Mouse (Mus musculus): Measurements from ENCODE around the gene Tmco4. TPM values are rescaled to one million over a fixed set of nuclear protein-coding genes. Genes with fewer than 3 reads are reported as not detected.

Tmco4 gene
- polyA plus RNA-seq, 1 experiment from 2014 or later = 1.5 TPM

GRCm38 (mm10) chr4:138959120-138959519 lies 13.6 kb upstream of the Tmco4 start:
- H3K27me3 ChIP-seq = peaks cover 3% of the 10 kb centered on the region; the same call in 1 of the 2 replicates
- DNase-seq = no peak
- no peak overlapping the region for H3K27ac ChIP-seq
- H3K4me3 ChIP-seq (replicated peaks) = no peak overlapping the region
- no peak overlapping the region for H3K4me2 ChIP-seq
- no peaks in the 10 kb centered on the region for H3K4me1 ChIP-seq (replicated peaks)
- H3K9me3 ChIP-seq (replicated peaks) = no peaks in the 10 kb centered on the region
- H3K9ac ChIP-seq = no peak overlapping the region
- no peaks in the 10 kb centered on the region for H3K36me3 ChIP-seq
- no peak for ATAC-seq (ENCODE audit: low read depth)
- 72% methylated on average over 15 of the region's 15 CpGs for WGBS (ENCODE audit: insufficient replicate concordance)

DNA sequence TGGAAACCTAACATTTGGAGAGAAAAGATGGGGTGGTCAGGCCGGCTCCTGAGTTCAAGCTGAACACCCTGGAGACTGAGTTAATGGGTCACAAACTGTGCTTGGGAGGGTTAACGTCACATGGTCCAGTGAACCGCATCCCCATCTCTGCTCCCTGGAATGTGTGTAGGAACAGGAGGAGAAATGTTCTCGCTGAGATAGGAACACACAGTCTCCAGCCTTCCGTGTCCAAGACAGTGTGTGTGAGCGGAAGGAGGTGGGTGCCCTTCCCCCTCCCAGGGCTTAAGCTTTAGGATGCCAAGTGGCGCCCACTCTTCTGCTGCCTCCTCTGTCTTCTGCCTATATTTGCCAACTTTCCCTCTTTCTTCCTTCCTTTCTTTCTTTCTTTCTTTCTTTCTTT lies 12.8 kb upstream of the Tmco4 start:
- ATAC-seq (ENCODE audit: low read depth) = no peak

DNA sequence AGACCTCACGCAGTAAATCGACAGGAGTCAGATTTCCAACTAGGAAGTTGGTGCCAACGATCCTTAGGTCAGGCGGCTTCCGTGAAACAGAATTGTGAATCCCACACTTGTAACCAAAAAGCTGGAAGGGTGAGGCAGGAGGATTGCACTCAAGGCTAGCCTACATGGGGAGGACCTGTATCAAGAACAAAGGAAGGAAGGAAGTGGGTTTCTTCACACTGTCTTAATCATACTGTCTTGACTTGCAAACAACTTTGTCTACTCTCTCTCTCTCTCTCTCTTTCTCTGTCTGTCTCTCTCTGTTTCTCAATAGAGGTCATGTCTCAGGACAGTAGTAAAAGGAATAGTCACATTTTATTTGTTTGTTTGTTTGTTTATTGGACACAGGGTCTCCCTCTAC lies 10.0 kb upstream of the Tmco4 start:
- ATAC-seq (ENCODE audit: low read depth) (no peak), DNase-seq (no peak)
- Histone ChIP-seq H3K27ac (no peak overlapping the region), H3K4me2 (no peak overlapping the region), H3K27me3 (peaks cover 3% of the 10 kb centered on the region; the same call in 1 of the 2 replicates), H3K4me3 (replicated peaks) (no peak overlapping the region), H3K36me3 (no peaks in the 10 kb centered on the region), H3K4me1 (replicated peaks) (peaks cover 2% of the 10 kb centered on the region; the same call in 1 of the 2 replicates), H3K9me3 (replicated peaks) (no peaks in the 10 kb centered on the region), H3K9ac (no peak overlapping the region)
- WGBS (ENCODE audit: insufficient replicate concordance) = 43% methylated on average over 5 of the region's 5 CpGs

More for the DNA sequence above, 12.8 kb upstream of the Tmco4 start:
- Histone ChIP-seq H3K4me3 (replicated peaks) (no peak overlapping the region), H3K4me1 (replicated peaks) (no peaks in the 10 kb centered on the region), H3K36me3 (no peaks in the 10 kb centered on the region), H3K27ac (no peak overlapping the region), H3K27me3 (peaks cover 3% of the 10 kb centered on the region; the same call in 1 of the 2 replicates), H3K9ac (no peak overlapping the region), H3K9me3 (replicated peaks) (no peaks in the 10 kb centered on the region), H3K4me2 (no peak overlapping the region)
- DNase-seq = no peak
- WGBS (ENCODE audit: insufficient replicate concordance) = 63% methylated on average over 7 of the region's 7 CpGs

GRCm38 (mm10) chr4:138965871-138966270 lies 6.8 kb upstream of the Tmco4 start:
- H3K36me3 ChIP-seq = no peaks in the 10 kb centered on the region
- H3K9me3 ChIP-seq (replicated peaks) = no peaks in the 10 kb centered on the region
- no peak overlapping the region for H3K4me2 ChIP-seq
- peaks cover 3% of the 10 kb centered on the region; the same call in 1 of the 2 replicates for H3K27me3 ChIP-seq
- ATAC-seq (ENCODE audit: low read depth) (no peak), DNase-seq (no peak)
- H3K27ac ChIP-seq = no peak overlapping the region
- H3K4me1 ChIP-seq (replicated peaks) = peaks cover 17% of the 10 kb centered on the region
- 56% methylated on average over 5 of the region's 5 CpGs for WGBS (ENCODE audit: insufficient replicate concordance)
- H3K9ac ChIP-seq = no peak overlapping the region
- no peak overlapping the region for H3K4me3 ChIP-seq (replicated peaks)

DNA sequence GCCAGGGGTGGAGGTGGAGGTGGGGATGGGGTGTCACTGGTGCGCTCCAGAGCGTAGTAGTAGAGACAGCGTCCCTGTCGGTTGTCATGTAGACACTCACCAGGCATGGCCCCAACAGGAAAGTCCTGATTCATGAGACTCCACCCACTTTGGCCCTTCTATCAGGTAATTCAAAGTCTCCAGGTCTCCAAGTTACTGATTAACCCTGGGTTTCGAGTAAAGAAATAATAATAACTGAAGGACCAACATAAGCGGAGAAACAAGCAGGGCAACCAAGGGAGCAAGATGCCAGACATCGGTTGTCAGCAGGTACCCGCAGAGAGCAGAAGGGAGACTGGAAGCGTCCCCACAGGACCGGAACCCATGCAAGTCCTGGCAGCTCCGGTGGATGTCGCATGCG lies 5.8 kb upstream of the Tmco4 start, which contains the start of gene Rnf186:
Gene Rnf186, plus strand, starts transcription at position 247 of the 400 bp plus-strand sequence.
- Histone ChIP-seq H3K27me3 (peaks cover under 1% of the 10 kb centered on the region; the same call in 1 of the 2 replicates), H3K9ac (no peak within 1 kb of the TSS), H3K4me1 (replicated peaks) (peaks cover 22% of the 10 kb centered on the region), H3K9me3 (replicated peaks) (no peaks in the 10 kb centered on the region), H3K4me2 (no peak within 1 kb of the TSS), H3K4me3 (replicated peaks) (no peak within 1 kb of the TSS), H3K36me3 (no peaks in the 10 kb centered on the region), H3K27ac (no peak within 1 kb of the TSS)
- no peak for ATAC-seq (ENCODE audit: low read depth)
- WGBS (ENCODE audit: insufficient replicate concordance) = 77% methylated on average over 13 of the region's 13 CpGs
- no peak for DNase-seq

DNA sequence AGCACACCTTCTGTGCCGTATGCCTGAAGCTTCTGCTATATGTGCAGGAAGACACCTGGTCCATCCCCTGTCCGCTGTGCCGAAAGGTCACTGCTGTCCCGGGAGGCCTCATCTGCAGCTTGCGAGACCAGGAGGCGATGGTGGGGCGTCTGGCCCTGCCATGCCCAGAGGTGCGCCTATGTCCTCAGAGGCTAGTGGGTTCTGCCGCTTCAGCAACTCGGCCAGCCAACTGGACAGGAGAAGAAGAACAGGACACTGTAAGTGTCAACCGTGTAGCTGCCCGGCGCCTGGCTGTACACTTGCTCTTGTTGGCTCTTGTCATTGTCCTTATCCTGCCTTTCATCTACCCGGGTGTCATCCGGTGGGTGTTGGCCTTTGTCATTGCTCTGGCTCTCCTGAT lies 5.2 kb upstream of the Tmco4 start:
- Histone ChIP-seq H3K4me2 (no peak overlapping the region), H3K4me1 (replicated peaks) (peaks cover 28% of the 10 kb centered on the region), H3K27me3 (no peaks in the 10 kb centered on the region), H3K9ac (no peak overlapping the region), H3K27ac (no peak overlapping the region), H3K36me3 (no peaks in the 10 kb centered on the region), H3K4me3 (replicated peaks) (no peak overlapping the region), H3K9me3 (replicated peaks) (no peaks in the 10 kb centered on the region)
- ATAC-seq (ENCODE audit: low read depth) (no peak), DNase-seq (no peak)
- 70% methylated on average over 15 of the region's 15 CpGs for WGBS (ENCODE audit: insufficient replicate concordance)

GRCm38 (mm10) chr4:138968772-138969556 lies 3.7 kb upstream of the Tmco4 start:
- Histone ChIP-seq H3K4me3 (replicated peaks) (no peak overlapping the region), H3K4me1 (replicated peaks) (peaks cover 39% of the 10 kb centered on the region), H3K36me3 (no peaks in the 10 kb centered on the region), H3K4me2 (no peak overlapping the region), H3K9me3 (replicated peaks) (no peaks in the 10 kb centered on the region), H3K27ac (no peak overlapping the region), H3K27me3 (no peaks in the 10 kb centered on the region), H3K9ac (no peak overlapping the region)
- 38% methylated on average over 16 of the region's 16 CpGs for WGBS (ENCODE audit: insufficient replicate concordance)
- DNase-seq (no peak), ATAC-seq (ENCODE audit: low read depth) (no peak)

DNA sequence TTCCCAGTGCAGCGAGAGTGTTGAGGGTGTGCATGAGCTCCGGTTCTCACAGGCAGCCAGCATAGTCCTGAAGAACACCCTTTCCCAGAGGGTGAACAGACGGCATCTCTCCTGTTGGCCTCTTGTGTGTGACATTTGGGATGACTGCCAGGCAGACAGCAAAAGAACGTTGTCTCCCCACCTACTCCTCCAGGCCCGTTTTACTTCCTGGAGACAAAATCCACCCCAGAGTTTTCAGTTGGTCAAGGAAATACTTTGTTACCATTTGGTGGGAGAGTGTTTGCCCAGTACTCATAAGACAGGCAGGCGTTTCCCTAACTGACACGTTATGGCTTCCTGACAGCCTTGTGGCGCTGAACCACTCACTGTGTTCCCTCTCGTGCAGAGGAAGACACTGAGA lies 3.0 kb upstream of the Tmco4 start:
- H3K27me3 ChIP-seq = no peaks in the 10 kb centered on the region
- ATAC-seq (ENCODE audit: low read depth) (no peak), DNase-seq (no peak)
- no peak overlapping the region for H3K4me2 ChIP-seq
- no peak overlapping the region for H3K4me3 ChIP-seq (replicated peaks)
- H3K4me1 ChIP-seq (replicated peaks) = peaks cover 41% of the 10 kb centered on the region
- no peaks in the 10 kb centered on the region for H3K9me3 ChIP-seq (replicated peaks)
- H3K9ac ChIP-seq = no peak overlapping the region
- 54% methylated on average over 9 of the region's 9 CpGs for WGBS (ENCODE audit: insufficient replicate concordance)
- no peak overlapping the region for H3K27ac ChIP-seq
- H3K36me3 ChIP-seq = no peaks in the 10 kb centered on the region

DNA sequence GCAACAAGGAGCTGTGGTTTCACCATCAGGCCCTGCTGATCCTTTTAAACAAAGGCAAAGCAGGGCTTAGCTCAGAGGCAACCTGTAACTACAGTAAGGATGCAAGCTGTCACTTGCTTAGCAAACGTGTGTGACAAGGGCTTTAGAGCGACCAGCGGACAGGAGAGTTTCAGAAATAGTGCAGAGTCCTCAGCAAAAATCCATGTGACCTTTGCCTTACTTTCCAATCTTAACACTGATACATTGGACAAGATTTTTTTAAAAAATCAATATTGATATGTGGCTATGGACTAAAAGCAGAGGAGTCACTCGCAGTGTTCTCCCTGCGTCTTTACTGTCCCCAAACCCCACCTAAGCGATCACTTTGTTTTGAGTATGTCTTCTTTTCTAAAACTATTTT lies 1.3 kb upstream of the Tmco4 start:
- H3K9ac ChIP-seq = no peak overlapping the region
- H3K9me3 ChIP-seq (replicated peaks) = no peaks in the 10 kb centered on the region
- no peak overlapping the region for H3K4me2 ChIP-seq
- H3K27me3 ChIP-seq = no peaks in the 10 kb centered on the region
- peaks cover 41% of the 10 kb centered on the region for H3K4me1 ChIP-seq (replicated peaks)
- H3K36me3 ChIP-seq = no peaks in the 10 kb centered on the region
- no peak overlapping the region for H3K4me3 ChIP-seq (replicated peaks)
- WGBS (ENCODE audit: insufficient replicate concordance) = 83% methylated on average over 6 of the region's 6 CpGs
- no peak for DNase-seq
- ATAC-seq (ENCODE audit: low read depth) = no peak
- H3K27ac ChIP-seq = no peak overlapping the region; the same call in 1 of the 2 replicates

DNA sequence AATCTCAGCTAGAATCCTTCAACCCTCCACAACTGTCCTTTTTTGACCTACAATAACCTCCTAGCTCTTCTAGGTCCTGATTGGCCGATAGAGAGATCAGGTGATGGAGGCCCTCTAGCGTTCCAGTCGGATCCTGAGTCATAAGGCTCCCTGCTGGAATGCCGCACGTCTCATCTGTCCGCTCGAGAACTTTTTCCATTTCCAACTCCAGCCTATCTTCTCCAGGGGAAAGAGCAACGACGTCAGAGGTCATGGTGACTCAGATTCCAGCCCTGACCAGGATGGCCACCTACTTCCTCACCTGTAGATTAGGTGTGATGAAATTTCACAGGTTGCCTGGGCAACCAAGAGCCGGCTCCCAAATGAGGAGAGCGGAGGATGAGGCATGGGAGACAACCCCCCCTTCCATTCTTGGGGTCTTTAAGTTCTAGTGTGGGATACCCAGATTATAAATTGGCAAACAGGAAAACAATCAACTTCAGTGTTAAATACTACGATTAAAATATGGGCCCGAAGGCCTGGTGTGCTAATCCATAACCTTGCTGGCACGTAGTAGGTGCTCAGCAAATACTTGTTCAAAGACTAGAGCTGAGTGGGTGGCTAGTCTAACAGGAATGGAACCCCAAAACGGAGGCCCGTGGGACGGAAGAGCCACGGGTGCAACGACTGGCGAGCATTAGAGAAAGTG lies 405 bp upstream of the Tmco4 start:
- no peaks in the 10 kb centered on the region for H3K36me3 ChIP-seq
- H3K9me3 ChIP-seq (replicated peaks) = no peaks in the 10 kb centered on the region
- DNase-seq (peak; percentile 32), ATAC-seq (ENCODE audit: low read depth) (no peak)
- H3K4me1 ChIP-seq (replicated peaks) = peaks cover 41% of the 10 kb centered on the region
- no peaks in the 10 kb centered on the region for H3K27me3 ChIP-seq
- H3K4me3 ChIP-seq (replicated peaks) = peak overlapping the region; percentile 81
- peak overlapping the region; percentile 86 for H3K9ac ChIP-seq
- peak overlapping the region; percentile 87 for H3K27ac ChIP-seq
- WGBS (ENCODE audit: insufficient replicate concordance) = 13% methylated on average over 20 of the region's 20 CpGs
- peak overlapping the region; percentile 98 for H3K4me2 ChIP-seq

DNA sequence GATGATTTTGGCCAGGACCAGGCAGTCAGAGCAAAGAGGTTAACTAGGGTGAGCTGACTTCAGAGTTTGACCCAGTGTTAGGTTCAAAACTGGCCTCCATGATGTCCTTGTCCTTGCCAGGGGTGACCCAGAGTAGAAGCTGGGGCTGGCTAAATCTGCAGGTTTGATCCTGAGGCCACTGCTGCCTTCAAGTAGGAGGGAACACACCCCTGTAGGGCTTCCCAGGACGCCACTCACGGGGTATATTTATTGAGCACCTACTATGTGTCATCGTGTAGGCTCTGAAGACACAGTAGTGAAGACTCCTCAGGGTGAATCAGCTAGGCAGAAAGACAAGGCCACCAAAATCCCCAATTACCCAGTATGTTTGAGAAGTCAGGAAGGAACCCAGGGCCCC lies 1.0 kb downstream of the Tmco4 start:
- WGBS (ENCODE audit: insufficient replicate concordance) = 41% methylated on average over 3 of the region's 3 CpGs
- peak; percentile 33 for ATAC-seq (ENCODE audit: low read depth)

More for the DNA sequence above, 1.0 kb downstream of the Tmco4 start:
- Histone ChIP-seq H3K4me1 (replicated peaks) (peaks cover 30% of the 10 kb centered on the region), H3K27me3 (no peaks in the 10 kb centered on the region), H3K9ac (peak overlapping the region; percentile 86), H3K36me3 (no peaks in the 10 kb centered on the region), H3K4me2 (peak overlapping the region; percentile 98), H3K9me3 (replicated peaks) (no peaks in the 10 kb centered on the region), H3K27ac (no peak overlapping the region), H3K4me3 (replicated peaks) (peak overlapping the region; percentile 81)
- no peak for DNase-seq
